Mouse (Mus musculus) G1E (cell line): ENCODE results near the gene Zfp740.

ENCODE experiments used
- CTCF ChIP-seq: IDR thresholded peaks from 2 replicates; pipeline ENCODE4 v1.5.1; 2012; ENCODE audit warnings: low read depth, low read length, inconsistent platforms, mixed read lengths
- GATA1 ChIP-seq: IDR thresholded peaks from 2 replicates; pipeline ENCODE4 v1.6.1; 2012; ENCODE audit warnings: borderline replicate concordance, low read length, inconsistent platforms, mixed read lengths
- POLR2AphosphoS5 ChIP-seq: IDR thresholded peaks from 2 replicates; pipeline ENCODE4 v1.6.1; 2012; ENCODE audit warnings: low read depth, low read length, inconsistent platforms; ENCODE audit not compliant: insufficient replicate concordance
- TAL1 ChIP-seq: conservative IDR thresholded peaks from 2 replicates; pipeline ENCODE4 v1.6.1; 2012; ENCODE audit warnings: low read depth, low read length, inconsistent platforms, mixed read lengths

DNA sequence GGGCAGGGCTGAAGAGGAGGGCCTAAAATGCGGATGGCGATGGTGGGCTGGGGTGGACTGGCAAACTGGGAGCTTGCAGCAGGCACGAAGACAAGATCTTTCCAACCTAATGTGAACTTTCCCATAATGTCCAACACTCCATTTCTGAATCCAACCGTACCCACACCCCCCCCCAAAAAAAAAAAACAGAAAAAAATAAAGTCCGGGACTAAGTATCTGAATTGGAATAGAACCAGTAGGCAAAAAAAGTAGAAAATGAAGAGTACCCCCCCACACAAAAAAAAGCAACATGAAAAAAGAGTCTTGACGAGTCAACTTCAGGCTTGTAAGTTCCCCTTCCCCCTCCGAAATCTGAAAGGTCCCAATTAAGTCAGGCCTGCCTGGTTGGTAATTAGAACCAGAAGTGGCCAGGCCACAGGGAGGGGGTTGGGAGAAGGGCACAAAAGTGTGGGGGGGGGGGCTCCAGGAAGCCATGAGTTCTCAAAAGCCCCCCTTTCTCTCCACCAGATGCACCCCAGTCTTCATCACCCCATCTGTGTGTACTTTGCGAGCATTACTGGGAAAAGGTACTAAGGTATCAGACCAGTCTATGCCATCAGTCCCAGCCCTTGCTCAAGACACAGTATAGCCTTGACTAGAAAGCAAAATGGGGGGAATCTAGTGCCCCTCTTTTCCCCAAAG, 45.2 kb downstream of the Zfp740 start:
- TF ChIP-seq CTCF, result no peak
- TF ChIP-seq GATA1, result no peak
- no peak for TF ChIP-seq POLR2AphosphoS5
- TF ChIP-seq TAL1, result no peak
